Comparison of ENCODE assay signal across 9 mouse cellular contexts in genomic region chr10:100152821-100153220, GRCm38 (mm10).
DNase-seq lines count a peak whose midpoint lies in the region; ATAC-seq and TF ChIP-seq lines count a peak whose summit lies in the region.
"Had no signal": no experiment of that assay in that cellular context is flagged by ENCODE, and none has a peak within 500 bp of the region (broad histone marks: within the 10 kb centered on the region; RNA-seq: fewer than 3 reads in every experiment).

No protein-coding gene starts in this region.

- no peak overlapping the region for H3K9ac ChIP-seq in forebrain, postnatal 0 days

- TF ChIP-seq CTCF in forebrain, postnatal 0 days (IDR thresholded peaks at IDR 0.05; ENCODE audit: low read depth): peak; percentile 75

- no peaks in the 10 kb centered on the region for H3K9me3 ChIP-seq in forebrain, postnatal 0 days (ENCODE audit: low read length)
- H3K9me3 ChIP-seq: megakaryocyte, embryonic 14.5 days had no signal

- 40% methylated on average over 5 of the region's 5 CpGs for WGBS in forebrain, postnatal 0 days

- ATAC-seq in forebrain, postnatal 0 days: peak; percentile 51; the same call in 1 of the 2 replicates

- H3K4me3 ChIP-seq in forebrain, postnatal 0 days (ENCODE audit: low read depth, low read length): no peak overlapping the region
- H3K4me3 ChIP-seq: megakaryocyte, embryonic 14.5 days had no signal

- H3K36me3 ChIP-seq in forebrain, postnatal 0 days (ENCODE audit: insufficient read depth): no peaks in the 10 kb centered on the region

- no peaks in the 10 kb centered on the region for H3K4me1 ChIP-seq in forebrain, postnatal 0 days (ENCODE audit: insufficient read depth)

- no peaks in the 10 kb centered on the region for H3K27me3 ChIP-seq in forebrain, postnatal 0 days (ENCODE audit: insufficient read depth, low read length)
- H3K27me3 ChIP-seq: megakaryocyte, embryonic 14.5 days had no signal

- H3K27ac ChIP-seq in forebrain, postnatal 0 days (ENCODE audit: low read depth, low read length): no peak overlapping the region

- no peak overlapping the region for H3K4me2 ChIP-seq in forebrain, postnatal 0 days (ENCODE audit: low read depth)

- DNase-seq in kidney, adult 9 months: peak; percentile 12
- no peak for DNase-seq in kidney, adult 18-20 months
- DNase-seq in R1 (ENCODE audit: low read depth, low spot score): peak; percentile 52
- peak; percentile 66 for DNase-seq in forebrain, postnatal 0 days
- DNase-seq in lung, postnatal 14 days: peak; percentile 20
- no peak for DNase-seq in spleen, postnatal 14 days (ENCODE audit: low spot score in 2 of 2)
- DNase-seq in cerebellum, postnatal 25 days: no peak
- DNase-seq in layer of hippocampus, postnatal 36 days: no peak

Comparison
In these comparisons a context has a peak if more than half of its experiments do, and no peak if none do; other contexts are left out.
1. DNase-seq: peak in kidney, adult 9 months (single experiment), R1 (single experiment), forebrain, postnatal 0 days (single experiment) and lung, postnatal 14 days (single experiment); none in kidney, adult 18-20 months (single experiment), spleen, postnatal 14 days (0 of 2), cerebellum, postnatal 25 days (0 of 2) and layer of hippocampus, postnatal 36 days (0 of 2).